Mouse (Mus musculus): ENCODE data around the gene Cemip2. TPM values are rescaled to one million over a fixed set of nuclear protein-coding genes. Genes with fewer than 3 reads are reported as not detected.

The Cemip2 gene
- polyA plus RNA-seq, 1 experiment from 2014 or later, result 31.8 TPM

DNA sequence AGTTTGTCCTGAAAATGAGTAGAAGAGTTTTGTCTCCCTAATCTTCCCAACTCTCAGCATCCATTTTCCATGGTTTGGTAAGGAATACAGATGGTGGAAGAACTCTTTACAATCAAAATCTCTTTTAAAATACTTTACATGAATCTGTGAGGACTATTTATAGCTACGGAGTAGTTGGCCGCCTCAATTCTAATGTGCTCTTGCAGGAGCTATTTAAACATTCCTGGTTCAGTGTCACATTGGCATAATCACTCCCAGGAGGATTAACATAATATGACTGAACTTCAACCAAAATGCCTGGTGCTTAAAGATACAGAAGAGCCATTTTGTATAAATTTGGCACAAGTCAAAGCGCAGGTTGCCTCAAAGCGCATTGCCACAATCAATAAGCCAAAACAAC, 2.5 kb upstream of the Cemip2 start:
- Histone ChIP-seq H3K9me3 (ENCODE audit: control insufficient read depth, low read length) (no peaks in the 10 kb centered on the region), H3K36me3 (ENCODE audit: control insufficient read depth, insufficient read depth, low read length) (no peaks in the 10 kb centered on the region), H3K27ac (ENCODE audit: low read length) (no peak overlapping the region), H3K4me2 (ENCODE audit: low read depth, low read length) (no peak overlapping the region), H3K4me1 (replicated peaks; ENCODE audit: control insufficient read depth, insufficient read depth, low read length) (peaks cover 20% of the 10 kb centered on the region), H3K27me3 (ENCODE audit: control insufficient read depth, insufficient read depth, low read depth, low read length) (no peaks in the 10 kb centered on the region), H3K4me3 (ENCODE audit: low read length) (no peak overlapping the region), H3K9ac (ENCODE audit: low read length) (no peak overlapping the region)
- ATAC-seq (ENCODE audit: low read depth), result no peak
- WGBS, result 77% methylated on average over 4 of the region's 4 CpGs

GRCm38 (mm10) chr19:21776671-21777070, 1.5 kb upstream of the Cemip2 start:
- Histone ChIP-seq H3K4me3 (ENCODE audit: low read length) (no peak overlapping the region), H3K27ac (ENCODE audit: low read length) (no peak overlapping the region), H3K9me3 (ENCODE audit: control insufficient read depth, low read length) (no peaks in the 10 kb centered on the region), H3K4me1 (replicated peaks; ENCODE audit: control insufficient read depth, insufficient read depth, low read length) (peaks cover 23% of the 10 kb centered on the region), H3K9ac (ENCODE audit: low read length) (no peak overlapping the region), H3K36me3 (ENCODE audit: control insufficient read depth, insufficient read depth, low read length) (no peaks in the 10 kb centered on the region), H3K4me2 (ENCODE audit: low read depth, low read length) (no peak overlapping the region), H3K27me3 (ENCODE audit: control insufficient read depth, insufficient read depth, low read depth, low read length) (no peaks in the 10 kb centered on the region)
- 67% methylated on average over 3 of the region's 3 CpGs for WGBS
- no peak for ATAC-seq (ENCODE audit: low read depth)

GRCm38 (mm10) chr19:21777171-21777731, 891 bp upstream of the Cemip2 start:
- 26% methylated on average over 20 of the region's 20 CpGs for WGBS
- Histone ChIP-seq H3K9ac (ENCODE audit: low read length) (0 out of 2 replicates have a peak overlapping the region, but pooled peaks have one; percentile 37), H3K4me2 (ENCODE audit: low read depth, low read length) (peak overlapping the region; percentile 66), H3K4me1 (replicated peaks; ENCODE audit: control insufficient read depth, insufficient read depth, low read length) (peaks cover 27% of the 10 kb centered on the region), H3K27me3 (ENCODE audit: control insufficient read depth, insufficient read depth, low read depth, low read length) (no peaks in the 10 kb centered on the region), H3K9me3 (ENCODE audit: control insufficient read depth, low read length) (no peaks in the 10 kb centered on the region), H3K4me3 (ENCODE audit: low read length) (peak overlapping the region; percentile 84), H3K36me3 (ENCODE audit: control insufficient read depth, insufficient read depth, low read length) (no peaks in the 10 kb centered on the region), H3K27ac (ENCODE audit: low read length) (no peak overlapping the region)
- peak; percentile 1 for ATAC-seq (ENCODE audit: low read depth)

DNA sequence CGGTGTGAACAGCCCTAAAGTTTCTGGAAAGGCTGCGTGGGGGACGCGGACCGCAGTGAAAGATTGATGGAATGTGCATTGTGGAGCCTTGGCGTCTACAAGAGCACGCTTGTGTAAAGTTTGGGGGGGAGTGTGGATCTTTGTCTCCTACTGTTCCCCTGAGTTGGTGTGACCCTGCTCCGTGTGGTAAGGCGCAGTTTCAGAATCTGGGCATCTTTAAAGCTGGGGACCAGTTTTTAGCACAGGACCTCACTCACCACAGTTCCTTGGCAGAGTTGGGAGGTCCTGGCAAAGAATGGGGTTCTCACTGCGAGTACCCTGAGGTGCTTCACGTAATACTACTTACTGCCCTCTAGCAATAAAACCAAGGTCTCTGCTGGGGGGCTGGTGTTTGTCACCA, 964 bp downstream of the Cemip2 start:
- Histone ChIP-seq H3K27me3 (ENCODE audit: control insufficient read depth, insufficient read depth, low read depth, low read length) (no peaks in the 10 kb centered on the region), H3K4me1 (replicated peaks; ENCODE audit: control insufficient read depth, insufficient read depth, low read length) (peaks cover 27% of the 10 kb centered on the region), H3K4me3 (ENCODE audit: low read length) (peak overlapping the region; percentile 84), H3K27ac (ENCODE audit: low read length) (peak overlapping the region; percentile 96), H3K4me2 (ENCODE audit: low read depth, low read length) (peak overlapping the region; percentile 78), H3K36me3 (ENCODE audit: control insufficient read depth, insufficient read depth, low read length) (no peaks in the 10 kb centered on the region), H3K9ac (ENCODE audit: low read length) (peak overlapping the region; percentile 85), H3K9me3 (ENCODE audit: control insufficient read depth, low read length) (no peaks in the 10 kb centered on the region)
- WGBS, result 0% methylated on average over 11 of the region's 11 CpGs
- no peak for ATAC-seq (ENCODE audit: low read depth)

DNA sequence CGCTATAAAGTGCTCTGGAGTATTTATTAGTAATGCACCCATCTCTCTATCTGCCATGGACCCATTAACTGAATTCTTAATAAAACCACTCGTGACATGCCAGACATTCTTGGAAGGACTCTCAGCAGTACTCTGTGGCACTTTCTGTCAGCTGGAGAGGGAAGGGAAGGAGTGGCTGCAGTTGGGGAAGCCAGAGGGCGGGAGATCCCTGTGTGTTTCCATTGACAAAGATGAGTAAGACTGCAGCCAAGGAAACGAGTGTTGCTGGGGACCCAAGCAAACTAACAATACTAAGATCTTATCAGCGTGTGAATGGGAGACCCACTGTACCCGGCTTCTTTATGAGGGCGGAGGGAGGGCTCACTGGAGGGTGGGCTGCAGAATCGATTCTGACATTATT, 2.5 kb downstream of the Cemip2 start:
- Histone ChIP-seq H3K4me3 (ENCODE audit: low read length) (peak overlapping the region; percentile 84), H3K4me1 (replicated peaks; ENCODE audit: control insufficient read depth, insufficient read depth, low read length) (peaks cover 34% of the 10 kb centered on the region), H3K27me3 (ENCODE audit: control insufficient read depth, insufficient read depth, low read depth, low read length) (no peaks in the 10 kb centered on the region), H3K27ac (ENCODE audit: low read length) (no peak overlapping the region), H3K9me3 (ENCODE audit: control insufficient read depth, low read length) (no peaks in the 10 kb centered on the region), H3K4me2 (ENCODE audit: low read depth, low read length) (peak overlapping the region; percentile 78), H3K36me3 (ENCODE audit: control insufficient read depth, insufficient read depth, low read length) (no peaks in the 10 kb centered on the region), H3K9ac (ENCODE audit: low read length) (no peak overlapping the region)
- 45% methylated on average over 8 of the region's 8 CpGs for WGBS
- ATAC-seq (ENCODE audit: low read depth), result no peak

DNA sequence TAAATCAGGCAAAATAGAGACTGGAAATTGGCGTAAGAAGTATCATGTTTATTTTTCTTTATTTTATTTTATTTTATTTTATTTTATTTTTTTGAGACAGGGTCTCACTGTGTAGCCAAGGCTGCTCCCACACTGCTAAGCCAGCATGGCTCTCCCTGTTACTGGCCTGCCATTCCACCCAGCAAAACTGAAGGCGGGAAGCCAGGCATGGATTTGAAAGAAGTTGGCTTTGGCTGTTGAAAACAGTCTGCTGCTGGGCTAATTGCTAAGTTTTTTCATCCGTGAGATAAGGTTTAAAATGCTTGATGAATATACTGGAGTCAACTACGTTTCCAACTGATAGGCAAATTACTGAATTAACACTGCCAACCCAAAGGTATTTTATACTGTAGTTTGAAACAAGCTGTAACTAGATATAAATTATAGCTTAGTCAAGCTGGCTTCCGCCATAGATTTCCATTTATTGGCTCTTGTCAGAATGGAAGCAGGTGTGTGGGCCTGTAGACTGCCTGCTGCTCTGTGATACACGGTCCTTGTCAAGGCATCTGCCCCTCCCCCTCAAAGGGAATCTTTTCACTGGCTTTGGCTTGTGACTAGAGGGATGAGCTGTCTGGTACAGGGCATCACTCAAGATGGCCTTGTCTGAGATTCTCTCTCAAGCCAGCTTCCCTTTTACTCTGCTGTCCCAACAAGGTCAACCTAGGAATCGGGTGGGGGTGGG, 3.1 kb downstream of the Cemip2 start:
- Histone ChIP-seq H3K36me3 (ENCODE audit: control insufficient read depth, insufficient read depth, low read length) (no peaks in the 10 kb centered on the region), H3K4me1 (replicated peaks; ENCODE audit: control insufficient read depth, insufficient read depth, low read length) (peaks cover 34% of the 10 kb centered on the region), H3K9me3 (ENCODE audit: control insufficient read depth, low read length) (no peaks in the 10 kb centered on the region), H3K27ac (ENCODE audit: low read length) (no peak overlapping the region), H3K4me2 (ENCODE audit: low read depth, low read length) (peak overlapping the region; percentile 78), H3K27me3 (ENCODE audit: control insufficient read depth, insufficient read depth, low read depth, low read length) (no peaks in the 10 kb centered on the region), H3K4me3 (ENCODE audit: low read length) (no peak overlapping the region; the same call in 1 of the 2 replicates), H3K9ac (ENCODE audit: low read length) (no peak overlapping the region)
- no peak for ATAC-seq (ENCODE audit: low read depth)
- WGBS, result 67% methylated on average over 7 of the region's 7 CpGs

- H3K27ac ChIP-seq (ENCODE audit: low read length), result no peak overlapping the region
- no peaks in the 10 kb centered on the region for H3K27me3 ChIP-seq (ENCODE audit: control insufficient read depth, insufficient read depth, low read depth, low read length)
- no peaks in the 10 kb centered on the region for H3K36me3 ChIP-seq (ENCODE audit: control insufficient read depth, insufficient read depth, low read length)
- no peak for ATAC-seq (ENCODE audit: low read depth)
- H3K4me1 ChIP-seq (replicated peaks; ENCODE audit: control insufficient read depth, insufficient read depth, low read length), result peaks cover 34% of the 10 kb centered on the region
- WGBS, result 68% methylated on average over 12 of the region's 12 CpGs
- no peak overlapping the region for H3K9ac ChIP-seq (ENCODE audit: low read length)
- H3K4me3 ChIP-seq (ENCODE audit: low read length), result peak overlapping the region; percentile 6; the same call in 1 of the 2 replicates
- no peaks in the 10 kb centered on the region for H3K9me3 ChIP-seq (ENCODE audit: control insufficient read depth, low read length)
- peak overlapping the region; percentile 16; the same call in 1 of the 2 replicates for H3K4me2 ChIP-seq (ENCODE audit: low read depth, low read length)
These were observed 3.8 kb downstream of the Cemip2 start for GRCm38 (mm10) chr19:21781787-21782432.

- peaks cover 26% of the 10 kb centered on the region for H3K4me1 ChIP-seq (replicated peaks; ENCODE audit: control insufficient read depth, insufficient read depth, low read length)
- H3K4me2 ChIP-seq (ENCODE audit: low read depth, low read length), result no peak overlapping the region
- no peak for ATAC-seq (ENCODE audit: low read depth)
- H3K36me3 ChIP-seq (ENCODE audit: control insufficient read depth, insufficient read depth, low read length), result no peaks in the 10 kb centered on the region
- 61% methylated on average over 3 of the region's 3 CpGs for WGBS
- no peak overlapping the region for H3K4me3 ChIP-seq (ENCODE audit: low read length)
- no peaks in the 10 kb centered on the region for H3K27me3 ChIP-seq (ENCODE audit: control insufficient read depth, insufficient read depth, low read depth, low read length)
- no peak overlapping the region for H3K27ac ChIP-seq (ENCODE audit: low read length)
- H3K9me3 ChIP-seq (ENCODE audit: control insufficient read depth, low read length), result no peaks in the 10 kb centered on the region
- H3K9ac ChIP-seq (ENCODE audit: low read length), result no peak overlapping the region
These were observed 5.6 kb downstream of the Cemip2 start for GRCm38 (mm10) chr19:21783717-21784116.

- Histone ChIP-seq H3K36me3 (ENCODE audit: control insufficient read depth, insufficient read depth, low read length) (no peaks in the 10 kb centered on the region), H3K9ac (ENCODE audit: low read length) (no peak overlapping the region), H3K4me2 (ENCODE audit: low read depth, low read length) (no peak overlapping the region), H3K27me3 (ENCODE audit: control insufficient read depth, insufficient read depth, low read depth, low read length) (no peaks in the 10 kb centered on the region), H3K4me3 (ENCODE audit: low read length) (no peak overlapping the region), H3K4me1 (replicated peaks; ENCODE audit: control insufficient read depth, insufficient read depth, low read length) (peaks cover 23% of the 10 kb centered on the region), H3K9me3 (ENCODE audit: control insufficient read depth, low read length) (no peaks in the 10 kb centered on the region), H3K27ac (ENCODE audit: low read length) (no peak overlapping the region)
- peak; percentile 48 for ATAC-seq (ENCODE audit: low read depth)
- WGBS, result 42% methylated on average over 8 of the region's 8 CpGs
These were observed 6.4 kb downstream of the Cemip2 start for GRCm38 (mm10) chr19:21784331-21785131.

Data from lung, embryonic 16.5 days (tissue).